Mouse (Mus musculus): Measurements from ENCODE around the gene Cpa5. TPM values are rescaled to one million over a fixed set of nuclear protein-coding genes. Genes with fewer than 3 reads are reported as not detected.

Gene Cpa5
- polyA plus RNA-seq, 1 experiment from 2014 or later: 0.74 TPM

GRCm38 (mm10) chr6:30680442-30680841, 69.6 kb downstream of the Cpa5 start:
- Histone ChIP-seq H3K9me3 (ENCODE audit: control insufficient read depth, low read length) (no peaks in the 10 kb centered on the region), H3K27ac (replicated peaks in 1 of 2; ENCODE audit: control insufficient read depth in 1 of 2, insufficient read depth in 1 of 2, low read depth in 2 of 2, low read length in 2 of 2) (no peak overlapping the region), H3K9ac (ENCODE audit: low read length) (no peak overlapping the region), H3K27me3 (ENCODE audit: control insufficient read depth, insufficient read depth, low read length) (no peaks in the 10 kb centered on the region), H3K4me3 (ENCODE audit: control insufficient read depth in 1 of 2, insufficient read depth in 1 of 2, low read depth in 1 of 2, low read length in 2 of 2) (no peak overlapping the region), H3K36me3 (ENCODE audit: control insufficient read depth, insufficient read depth, low read length) (no peaks in the 10 kb centered on the region), H3K4me2 (ENCODE audit: low read length) (no peak overlapping the region), H3K4me1 (ENCODE audit: control insufficient read depth in 2 of 2, insufficient read depth in 2 of 2, low read length in 2 of 2) (peaks cover 9 to 10% of the 10 kb centered on the region in 2 experiments)
- ATAC-seq (ENCODE audit: insufficient number of reproducible peaks, insufficient read depth, low FRiP score, low read depth): no peak
- 78% methylated on average over 7 of the region's 7 CpGs for WGBS

Other genes starting within 250 kb of the Cpa5 start
- gene Zc3hc1, start 220.0 kb upstream of the Cpa5 start, polyA plus RNA-seq (2014; fragmentation: Nextera tagmentation; extraction: Ambion mirVana): 40.7 and 44.7 TPM in 2 replicates
- gene Klhdc10, start 209.1 kb upstream of the Cpa5 start, polyA plus RNA-seq (2014; fragmentation: Nextera tagmentation; extraction: Ambion mirVana): 22.5 and 24.5 TPM in 2 replicates
- gene Tmem209, start 101.2 kb upstream of the Cpa5 start, polyA plus RNA-seq (2014; fragmentation: Nextera tagmentation; extraction: Ambion mirVana): 25.4 and 26.3 TPM in 2 replicates
- gene Ssmem1, start 101.2 kb upstream of the Cpa5 start, polyA plus RNA-seq (2014; fragmentation: Nextera tagmentation; extraction: Ambion mirVana): not detected in 2 replicates
- 2.2 and 4.8 TPM in 2 replicates for gene Cpa2, start 69.4 kb upstream of the Cpa5 start, polyA plus RNA-seq (2014; fragmentation: Nextera tagmentation; extraction: Ambion mirVana)
- gene Cpa4, start 42.6 kb upstream of the Cpa5 start, polyA plus RNA-seq (2014; fragmentation: Nextera tagmentation; extraction: Ambion mirVana): 2.5 TPM in 2 replicates
- 4.5 TPM in 2 replicates for gene Cpa1, start 28.2 kb downstream of the Cpa5 start, polyA plus RNA-seq (2014; fragmentation: Nextera tagmentation; extraction: Ambion mirVana)
- gene Cep41, start 82.7 kb downstream of the Cpa5 start, polyA plus RNA-seq (2014; fragmentation: Nextera tagmentation; extraction: Ambion mirVana): 9.6 and 11.3 TPM in 2 replicates
- 2,556 and 2,705 TPM in 2 replicates for gene Mest, start 112.5 kb downstream of the Cpa5 start, polyA plus RNA-seq (2014; fragmentation: Nextera tagmentation; extraction: Ambion mirVana)